Mouse (Mus musculus) c-Kit-positive CD71-negative TER-119-negative erythroid progenitor cells, embryonic 14.5 days (primary cell): Measurements from ENCODE around the gene Slc5a2.

ENCODE experiments used
- DNase-seq: peaks from one replicate; pipeline ENCODE4 v3.0.0-alpha.2; 2013; ENCODE audit warnings: low read depth

Gene Slc5a2

GRCm38 (mm10) chr7:128251946-128252345 lies 13.5 kb upstream of the Slc5a2 start:
- no peak for DNase-seq

DNA sequence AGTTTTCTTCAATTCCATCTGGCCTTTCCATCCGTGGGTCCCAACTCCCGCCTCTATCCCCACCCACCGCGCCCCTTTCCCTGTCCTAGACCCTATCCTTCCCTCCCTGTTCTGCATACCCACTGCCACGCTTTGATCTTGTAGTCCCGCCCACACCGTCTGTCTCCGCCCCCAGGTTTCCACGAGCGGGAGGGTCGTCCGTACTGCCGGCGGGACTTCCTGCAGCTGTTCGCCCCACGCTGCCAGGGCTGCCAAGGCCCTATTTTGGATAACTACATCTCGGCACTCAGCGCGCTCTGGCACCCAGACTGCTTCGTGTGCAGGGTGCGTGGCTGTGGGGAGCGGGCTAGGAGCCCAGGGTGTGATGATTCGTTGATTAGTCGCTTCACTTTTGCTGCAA lies 12.8 kb upstream of the Slc5a2 start:
- DNase-seq, result no peak

DNA sequence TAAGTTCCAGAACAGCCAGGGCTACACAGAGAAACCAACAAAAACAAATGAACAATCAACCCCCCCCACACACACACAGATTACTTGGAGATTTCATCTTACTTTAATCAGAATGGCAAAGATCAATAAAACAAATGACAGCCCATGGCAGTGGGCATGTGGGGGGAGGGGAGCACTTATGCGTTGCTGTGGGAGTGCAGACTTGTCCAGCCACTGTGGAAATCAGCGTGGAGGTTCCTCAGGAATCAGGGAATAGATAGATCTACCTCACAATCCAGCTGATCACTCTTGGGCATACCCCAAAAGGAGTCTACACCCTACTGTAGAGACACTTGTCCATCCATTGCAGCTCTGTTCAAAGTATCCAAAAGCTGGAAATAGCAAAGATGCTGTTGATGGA lies 10.5 kb upstream of the Slc5a2 start:
- DNase-seq, result no peak

GRCm38 (mm10) chr7:128255757-128256156 lies 9.7 kb upstream of the Slc5a2 start:
- DNase-seq, result no peak

GRCm38 (mm10) chr7:128256783-128257334 lies 8.6 kb upstream of the Slc5a2 start:
- no peak for DNase-seq

DNA sequence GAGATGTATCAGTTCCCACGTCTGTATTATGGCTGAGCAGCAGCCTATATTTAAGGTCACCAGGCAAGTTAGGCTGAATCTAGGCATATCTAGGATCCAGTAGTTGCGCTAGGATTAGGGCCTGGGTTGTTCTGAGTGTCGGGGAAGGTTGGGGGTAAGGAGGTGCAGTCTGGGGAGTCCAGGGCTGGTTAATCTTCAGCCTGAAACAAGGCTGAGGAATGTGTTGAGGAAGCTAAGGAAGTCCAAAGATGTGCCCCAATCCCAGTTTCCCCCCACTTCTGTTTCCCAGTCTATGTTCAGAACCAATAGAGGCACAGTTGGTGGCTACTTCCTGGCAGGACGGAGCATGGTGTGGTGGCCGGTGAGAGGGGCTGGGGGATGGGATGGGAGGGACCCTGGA lies 599 bp downstream of the Slc5a2 start:
- no peak for DNase-seq

DNA sequence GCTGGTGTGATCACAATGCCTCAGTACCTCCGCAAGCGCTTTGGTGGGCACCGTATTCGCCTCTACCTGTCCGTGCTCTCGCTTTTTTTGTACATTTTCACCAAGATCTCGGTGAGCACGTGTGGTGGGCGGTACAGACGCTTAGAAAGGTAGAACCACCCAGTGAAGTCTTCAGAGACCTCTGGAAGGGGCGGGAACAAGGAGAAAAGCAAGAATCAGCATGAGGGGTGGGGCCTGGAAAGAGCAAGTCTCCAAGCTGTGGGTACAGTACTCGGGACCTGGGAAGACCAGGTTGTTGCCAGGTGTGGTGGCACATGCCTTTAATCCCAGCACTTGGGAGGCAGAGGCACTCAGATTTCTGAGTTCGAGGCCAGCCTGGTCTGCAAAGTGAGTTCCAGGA lies 1.9 kb downstream of the Slc5a2 start:
- DNase-seq, result no peak

DNA sequence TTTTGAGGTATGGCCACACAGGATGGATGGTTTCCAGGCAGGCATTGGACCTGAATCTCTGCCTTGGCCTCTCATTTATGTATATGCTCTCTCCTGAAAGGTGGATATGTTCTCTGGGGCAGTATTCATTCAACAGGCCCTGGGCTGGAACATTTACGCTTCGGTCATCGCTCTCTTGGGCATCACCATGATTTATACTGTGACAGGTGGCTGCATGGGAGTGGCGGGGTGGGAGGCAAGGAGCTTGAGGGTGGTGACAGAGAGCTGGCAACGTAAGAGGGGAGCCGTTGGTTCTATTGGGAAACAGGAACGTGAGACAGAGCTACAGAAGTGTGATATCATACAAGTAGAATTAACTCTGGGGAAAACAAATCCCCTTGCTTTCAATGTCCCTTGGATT lies 2.4 kb downstream of the Slc5a2 start:
- DNase-seq, result no peak

DNA sequence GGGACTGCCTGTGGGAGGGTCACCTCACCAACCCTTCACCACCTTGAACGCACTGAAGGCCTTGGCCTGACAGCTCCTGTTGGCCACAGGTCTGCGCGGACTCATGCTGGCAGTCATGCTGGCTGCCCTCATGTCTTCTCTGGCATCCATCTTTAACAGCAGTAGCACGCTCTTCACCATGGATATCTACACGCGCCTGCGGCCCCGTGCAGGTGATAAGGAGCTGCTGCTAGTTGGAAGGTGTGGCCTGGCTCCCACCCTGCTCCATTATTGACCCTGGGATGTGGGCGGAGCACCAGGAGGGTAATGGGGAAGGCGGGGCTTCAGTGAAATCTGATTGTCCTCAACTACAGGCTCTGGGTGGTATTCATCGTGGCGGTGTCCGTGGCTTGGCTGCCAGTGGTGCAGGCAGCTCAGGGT lies 5.0 kb downstream of the Slc5a2 start:
- no peak for DNase-seq

GRCm38 (mm10) chr7:128271496-128271895 lies 6.0 kb downstream of the Slc5a2 start:
- DNase-seq, result no peak

DNA sequence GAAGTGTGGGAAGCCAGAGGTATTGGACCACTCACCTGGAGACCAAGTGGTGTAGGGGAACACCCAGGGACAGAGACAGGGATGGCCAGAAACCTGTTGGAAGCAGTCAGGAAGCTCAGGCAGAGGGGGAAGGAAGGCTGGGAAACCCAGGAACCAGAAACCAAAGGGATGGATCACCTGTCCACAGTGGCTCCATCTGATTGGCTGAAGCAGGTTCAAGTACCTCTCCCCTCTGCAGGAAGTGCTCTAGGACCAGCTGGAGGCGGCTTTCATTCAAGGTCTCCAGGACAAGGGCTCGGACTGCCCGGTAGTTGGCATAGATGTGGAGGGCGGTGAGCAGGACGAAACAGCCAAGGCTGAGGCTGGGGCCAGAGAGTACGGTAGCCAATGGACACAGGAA lies 10.6 kb downstream of the Slc5a2 start:
- no peak for DNase-seq

DNA sequence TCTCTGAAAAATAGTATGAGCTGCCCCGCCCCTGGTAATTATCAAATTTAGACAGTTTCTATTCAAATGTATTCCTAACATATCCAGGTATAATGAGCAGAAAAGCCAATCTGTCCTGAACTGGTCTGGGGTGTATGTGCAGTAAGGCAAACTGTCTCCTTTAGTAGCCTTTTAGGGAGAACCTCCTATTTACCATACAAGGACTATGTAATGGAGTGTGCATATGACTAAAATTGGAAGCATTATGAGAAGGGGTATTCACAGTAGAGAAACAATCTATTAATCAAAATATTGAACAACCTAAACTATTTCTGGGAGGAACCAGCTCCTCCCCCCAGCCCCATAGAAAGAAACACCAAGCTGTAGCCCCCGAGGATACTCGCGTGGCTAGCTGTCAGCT lies 14.3 kb downstream of the Slc5a2 start:
- no peak for DNase-seq

DNA sequence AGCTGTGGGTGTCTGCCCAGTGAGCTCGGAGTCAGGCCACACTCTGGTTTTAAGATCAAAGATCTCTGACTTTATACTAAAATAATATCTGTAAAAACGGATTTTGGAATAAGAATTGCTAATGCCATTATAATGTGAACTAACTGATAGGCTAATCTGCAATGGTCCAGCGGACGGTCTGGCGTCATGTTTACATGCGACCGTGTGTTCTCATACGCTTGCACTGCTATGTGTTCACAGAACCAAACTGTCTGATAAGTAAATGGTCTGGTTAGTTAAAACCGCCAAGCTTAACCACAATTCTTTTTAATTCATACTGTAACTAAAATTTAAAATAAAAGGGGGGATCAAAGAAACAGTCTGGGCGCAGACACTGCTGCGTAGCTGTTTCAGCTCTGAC lies 16.3 kb downstream of the Slc5a2 start:
- DNase-seq, result no peak

- no peak for DNase-seq
Observed at GRCm38 (mm10) chr7:128282532-128283244, 17.2 kb downstream of the Slc5a2 start.

DNA sequence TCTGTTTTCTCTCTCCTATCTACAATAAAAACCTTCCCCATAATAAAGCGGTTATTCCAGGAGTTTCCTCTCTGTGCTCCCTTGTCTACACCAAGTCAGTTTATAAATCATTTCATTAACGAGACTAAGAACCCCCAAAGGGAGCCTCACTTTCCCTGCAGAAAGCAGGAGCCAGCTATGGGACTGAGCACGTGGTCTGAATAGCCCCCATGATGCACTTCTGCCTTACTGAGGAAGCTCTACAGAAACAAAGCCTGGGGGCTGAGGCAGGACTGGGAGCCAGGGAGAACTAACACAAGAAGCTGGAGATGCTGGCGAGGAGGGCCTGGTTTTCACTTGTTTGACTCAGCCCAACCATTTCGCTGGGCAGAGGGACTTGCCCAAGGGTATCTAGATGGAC lies 18.6 kb downstream of the Slc5a2 start:
- DNase-seq, result no peak

DNA sequence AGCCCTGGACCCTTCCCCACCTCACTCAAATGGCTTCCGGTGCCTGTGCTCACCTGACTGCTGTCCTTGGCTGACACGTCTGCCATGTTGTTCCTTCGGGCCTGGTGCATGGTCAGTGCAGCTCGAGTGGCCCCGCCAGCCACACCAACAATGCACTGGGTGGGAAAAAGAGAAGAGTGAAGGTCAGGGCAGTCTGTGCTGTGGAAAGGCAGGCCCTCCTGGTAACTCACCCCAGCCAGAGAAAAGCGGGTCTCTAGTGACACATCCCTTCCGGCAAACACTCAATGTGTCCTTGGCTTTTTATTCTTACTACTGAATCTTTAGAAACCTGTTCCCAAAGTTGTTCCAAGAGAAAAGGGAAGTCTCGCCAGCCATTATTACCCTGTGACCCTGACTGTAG lies 19.6 kb downstream of the Slc5a2 start:
- DNase-seq, result no peak

DNA sequence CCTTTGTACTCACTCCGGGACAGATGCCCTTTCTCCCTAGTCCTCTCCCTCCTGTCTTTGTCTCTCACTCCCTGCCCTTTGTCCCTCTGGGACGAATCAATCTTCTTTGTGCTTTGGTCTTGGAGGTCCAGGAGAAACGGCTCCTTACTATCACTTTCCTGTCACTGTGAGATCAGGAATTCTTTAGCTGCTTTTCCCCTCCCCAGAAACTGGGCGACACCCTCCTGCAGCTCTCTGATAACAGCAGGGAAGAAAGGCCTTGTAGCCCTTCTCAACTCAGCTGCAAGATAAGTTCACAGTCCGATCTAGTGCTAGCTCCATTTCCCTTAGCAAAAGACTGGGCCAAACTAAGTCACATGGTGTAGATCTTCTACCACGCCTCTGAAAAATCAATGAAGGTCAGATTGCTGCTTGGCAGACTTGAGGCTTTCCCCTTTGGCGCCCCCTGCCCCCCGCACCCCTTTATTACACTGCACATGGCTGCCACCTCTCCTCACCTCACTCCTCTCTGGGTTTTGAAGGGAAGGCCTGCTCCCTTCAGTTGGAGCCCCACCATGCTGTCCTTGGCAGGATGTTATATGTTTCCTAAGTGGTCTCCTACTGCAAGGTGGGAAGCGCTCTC lies 23.6 kb downstream of the Slc5a2 start:
- DNase-seq, result no peak

GRCm38 (mm10) chr7:128294785-128295184 lies 29.3 kb downstream of the Slc5a2 start:
- no peak for DNase-seq

GRCm38 (mm10) chr7:128296514-128296913 lies 31.1 kb downstream of the Slc5a2 start:
- DNase-seq, result no peak

- DNase-seq, result no peak
Observed at GRCm38 (mm10) chr7:128297291-128297616, 31.8 kb downstream of the Slc5a2 start.

DNA sequence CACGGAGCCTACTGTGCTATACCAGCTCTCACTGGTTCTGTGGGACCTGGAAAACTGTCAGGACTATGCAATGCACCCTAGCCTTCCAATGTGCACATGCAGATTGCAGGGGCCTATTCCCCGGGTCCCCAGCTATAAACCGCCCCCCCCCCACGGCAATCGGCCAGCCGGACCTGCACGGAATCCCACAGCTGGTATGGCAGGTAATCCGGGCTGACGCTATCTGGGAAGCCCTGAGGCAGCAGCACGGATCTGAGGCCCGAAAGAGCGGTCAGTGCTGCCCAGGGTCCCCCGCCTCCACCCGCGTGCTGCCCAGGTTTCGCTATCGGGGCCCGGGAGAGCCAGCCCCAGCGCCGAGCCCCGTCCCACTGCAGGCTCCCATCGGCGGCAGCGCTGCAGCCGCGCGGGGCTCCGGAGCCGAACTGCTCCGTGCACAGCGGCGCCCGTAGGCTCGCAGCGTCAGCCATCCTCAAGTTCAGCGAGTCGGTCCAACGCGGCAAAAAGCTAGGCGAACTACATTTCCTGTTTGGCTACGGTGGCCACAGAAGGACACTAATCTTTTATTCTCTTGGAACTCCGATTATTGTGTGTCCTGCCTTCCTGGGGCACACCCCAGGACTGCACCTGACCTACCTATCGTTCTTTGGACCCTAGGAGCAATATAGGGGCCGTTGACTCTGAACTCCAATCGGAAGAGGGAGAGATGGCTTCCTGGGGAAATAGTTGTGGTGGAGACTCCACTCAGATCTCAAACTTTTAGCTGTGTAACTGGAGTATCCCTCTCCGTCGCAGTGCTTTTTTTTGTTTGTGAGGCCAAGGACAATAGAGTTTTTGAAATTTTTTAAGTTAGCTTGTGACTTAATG lies 32.4 kb downstream of the Slc5a2 start, which contains the start of gene BC017158:
TSS of gene BC017158 (minus strand) at position 554 of the 864 bp plus-strand sequence.
- DNase-seq, result peak; percentile 63

- DNase-seq, result no peak
Observed at GRCm38 (mm10) chr7:128298481-128299342, 33.3 kb downstream of the Slc5a2 start.
